Mouse (Mus musculus) G1E (cell line): ENCODE results near the gene H2-Q10.

Experiments used
- CTCF ChIP-seq: IDR thresholded peaks from 2 replicates; pipeline ENCODE4 v1.5.1; 2012; ENCODE audit warnings: low read depth, low read length, inconsistent platforms, mixed read lengths
- GATA1 ChIP-seq: IDR thresholded peaks from 2 replicates; pipeline ENCODE4 v1.6.1; 2012; ENCODE audit warnings: borderline replicate concordance, low read length, inconsistent platforms, mixed read lengths
- POLR2AphosphoS5 ChIP-seq: IDR thresholded peaks from 2 replicates; pipeline ENCODE4 v1.6.1; 2012; ENCODE audit warnings: low read depth, low read length, inconsistent platforms; ENCODE audit not compliant: insufficient replicate concordance
- TAL1 ChIP-seq: conservative IDR thresholded peaks from 2 replicates; pipeline ENCODE4 v1.6.1; 2012; ENCODE audit warnings: low read depth, low read length, inconsistent platforms, mixed read lengths

DNA sequence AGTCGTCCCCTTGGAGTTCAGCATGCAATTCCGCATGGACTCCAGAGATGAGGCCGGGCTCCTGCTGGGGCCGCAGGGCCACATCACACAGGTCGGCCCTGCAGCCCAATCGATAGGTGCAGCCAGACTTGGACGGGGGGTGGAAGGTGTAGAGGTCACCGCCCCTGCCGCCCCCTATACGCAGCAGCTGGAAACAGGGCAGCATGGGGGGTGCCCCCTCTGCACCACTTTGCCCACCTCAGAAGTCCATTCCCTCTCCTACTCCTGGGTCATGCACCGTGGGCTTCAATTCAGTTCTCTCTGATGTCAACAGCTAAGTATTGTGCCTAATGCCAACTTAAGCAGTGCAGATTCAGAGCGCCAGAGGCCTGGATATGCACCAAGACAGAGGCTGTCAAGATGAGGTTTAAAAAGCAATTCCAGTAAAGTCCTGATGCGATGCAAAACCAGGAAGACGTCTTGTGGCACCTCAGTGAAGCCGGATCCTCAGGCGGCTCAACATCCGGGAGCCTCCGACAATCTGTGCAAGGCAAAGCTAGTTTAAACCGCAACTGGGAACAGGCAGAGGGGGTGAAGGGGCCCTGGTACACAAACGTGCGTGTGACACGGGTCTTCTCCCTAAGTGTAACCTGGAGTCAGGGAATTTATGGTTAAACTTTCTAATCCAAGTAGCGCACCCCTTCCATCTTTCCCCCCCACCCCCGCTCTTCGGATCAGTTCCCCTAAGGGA lies 46.2 kb downstream of the H2-Q10 start:
- TF ChIP-seq CTCF (no peak), TAL1 (no peak), GATA1 (no peak), POLR2AphosphoS5 (no peak)
